Mouse (Mus musculus): Measurements from ENCODE around the gene Map2k7. TPM values are rescaled to one million over a fixed set of nuclear protein-coding genes. Genes with fewer than 3 reads are reported as not detected.
A peak's percentile ranks its signal among the peaks of the same experiment; 100 is the strongest.

The Map2k7 gene
- polyA plus RNA-seq, 1 experiment from 2014 or later: 29.8 TPM

GRCm38 (mm10) chr8:4229784-4230183 lies 8.8 kb upstream of the Map2k7 start:
- Histone ChIP-seq H3K9ac (no peak overlapping the region), H3K27ac (no peak overlapping the region), H3K36me3 (no peaks in the 10 kb centered on the region), H3K4me3 (no peak overlapping the region), H3K9me3 (no peaks in the 10 kb centered on the region), H3K4me2 (no peak overlapping the region), H3K4me1 (peaks cover 12% of the 10 kb centered on the region; the same call in 1 of the 2 replicates), H3K27me3 (peaks cover 32% of the 10 kb centered on the region)
- WGBS: 74% methylated on average over 5 of the region's 5 CpGs
- ATAC-seq (ENCODE audit: insufficient number of reproducible peaks, insufficient read depth, low FRiP score, low TSS enrichment, low read depth): no peak

- H3K4me1 ChIP-seq: peaks cover 12% of the 10 kb centered on the region; the same call in 1 of the 2 replicates
- 50% methylated on average over 10 of the region's 10 CpGs for WGBS
- H3K36me3 ChIP-seq: no peaks in the 10 kb centered on the region
- H3K27me3 ChIP-seq: peaks cover 30% of the 10 kb centered on the region
- no peak overlapping the region for H3K4me2 ChIP-seq
- no peak; the same call in 1 of the 2 replicates for ATAC-seq (ENCODE audit: insufficient number of reproducible peaks, insufficient read depth, low FRiP score, low TSS enrichment, low read depth)
- no peak overlapping the region for H3K4me3 ChIP-seq
- no peaks in the 10 kb centered on the region for H3K9me3 ChIP-seq
- H3K9ac ChIP-seq: no peak overlapping the region
- H3K27ac ChIP-seq: no peak overlapping the region
Measured at GRCm38 (mm10) chr8:4230612-4231351, 7.8 kb upstream of the Map2k7 start.

- ATAC-seq (ENCODE audit: insufficient number of reproducible peaks, insufficient read depth, low FRiP score, low TSS enrichment, low read depth): peak; percentile 18
- peak overlapping the region; percentile 79 for H3K4me3 ChIP-seq
- WGBS: 23% methylated on average over 15 of the region's 15 CpGs
Measured at GRCm38 (mm10) chr8:4237814-4238433, 616 bp upstream of the Map2k7 start.

GRCm38 (mm10) chr8:4239193-4239890 lies 802 bp downstream of the Map2k7 start:
- no peaks in the 10 kb centered on the region for H3K9me3 ChIP-seq
- no peaks in the 10 kb centered on the region for H3K27me3 ChIP-seq
- H3K27ac ChIP-seq: peak overlapping the region; percentile 97
- H3K9ac ChIP-seq: peak overlapping the region; percentile 85
- peaks cover 28% of the 10 kb centered on the region for H3K36me3 ChIP-seq
- peaks cover 25% of the 10 kb centered on the region for H3K4me1 ChIP-seq
- peak overlapping the region; percentile 79 for H3K4me3 ChIP-seq
- H3K4me2 ChIP-seq: peak overlapping the region; percentile 89
- WGBS: 13% methylated on average over 19 of the region's 19 CpGs
- ATAC-seq (ENCODE audit: insufficient number of reproducible peaks, insufficient read depth, low FRiP score, low TSS enrichment, low read depth): no peak

More at GRCm38 (mm10) chr8:4237814-4238433, 616 bp upstream of the Map2k7 start:
- peak overlapping the region; percentile 89 for H3K4me2 ChIP-seq
- H3K36me3 ChIP-seq: peaks cover 14% of the 10 kb centered on the region
- H3K4me1 ChIP-seq: peaks cover 25% of the 10 kb centered on the region
- H3K27me3 ChIP-seq: no peaks in the 10 kb centered on the region
- no peaks in the 10 kb centered on the region for H3K9me3 ChIP-seq
- H3K27ac ChIP-seq: peak overlapping the region; percentile 97
- H3K9ac ChIP-seq: peak overlapping the region; percentile 83

GRCm38 (mm10) chr8:4245061-4245460 lies 6.5 kb downstream of the Map2k7 start:
- H3K4me2 ChIP-seq: no peak overlapping the region
- peaks cover 25% of the 10 kb centered on the region for H3K4me1 ChIP-seq
- peaks cover 84% of the 10 kb centered on the region for H3K36me3 ChIP-seq
- ATAC-seq (ENCODE audit: insufficient number of reproducible peaks, insufficient read depth, low FRiP score, low TSS enrichment, low read depth): no peak
- H3K4me3 ChIP-seq: no peak overlapping the region
- H3K27ac ChIP-seq: no peak overlapping the region
- H3K9me3 ChIP-seq: no peaks in the 10 kb centered on the region
- H3K27me3 ChIP-seq: no peaks in the 10 kb centered on the region; the same call in 1 of the 2 replicates
- peak overlapping the region; percentile 11; the same call in 1 of the 2 replicates for H3K9ac ChIP-seq
- WGBS: 95% methylated on average over 5 of the region's 5 CpGs

- 92% methylated on average over 13 of the region's 13 CpGs for WGBS
Measured at GRCm38 (mm10) chr8:4245737-4246136, 7.2 kb downstream of the Map2k7 start.

GRCm38 (mm10) chr8:4247241-4247640 lies 8.7 kb downstream of the Map2k7 start:
- Histone ChIP-seq H3K27ac (no peak overlapping the region), H3K4me1 (peaks cover 22% of the 10 kb centered on the region), H3K27me3 (no peaks in the 10 kb centered on the region; the same call in 1 of the 2 replicates), H3K9me3 (no peaks in the 10 kb centered on the region), H3K9ac (no peak overlapping the region), H3K4me2 (no peak overlapping the region), H3K4me3 (no peak overlapping the region), H3K36me3 (peaks cover 80% of the 10 kb centered on the region)
- no peak for ATAC-seq (ENCODE audit: insufficient number of reproducible peaks, insufficient read depth, low FRiP score, low TSS enrichment, low read depth)
- 92% methylated on average over 8 of the region's 8 CpGs for WGBS

More at GRCm38 (mm10) chr8:4245737-4246136, 7.2 kb downstream of the Map2k7 start:
- no peak for ATAC-seq (ENCODE audit: insufficient number of reproducible peaks, insufficient read depth, low FRiP score, low TSS enrichment, low read depth)
- Histone ChIP-seq H3K4me3 (no peak overlapping the region), H3K27me3 (no peaks in the 10 kb centered on the region; the same call in 1 of the 2 replicates), H3K4me1 (peaks cover 23% of the 10 kb centered on the region), H3K9ac (no peak overlapping the region), H3K9me3 (no peaks in the 10 kb centered on the region), H3K36me3 (peaks cover 87% of the 10 kb centered on the region), H3K4me2 (no peak overlapping the region), H3K27ac (no peak overlapping the region)

- Histone ChIP-seq H3K27ac (no peak within 1 kb of the TSS; the same call in 1 of the 2 replicates), H3K4me2 (no peak within 1 kb of the TSS), H3K27me3 (no peaks in the 10 kb centered on the region; the same call in 1 of the 2 replicates), H3K4me3 (no peak within 1 kb of the TSS), H3K4me1 (peaks cover 26% of the 10 kb centered on the region), H3K9ac (peak within 1 kb of the TSS; percentile 55), H3K9me3 (no peaks in the 10 kb centered on the region), H3K36me3 (peaks cover 72% of the 10 kb centered on the region)
- 86% methylated on average over 15 of the region's 15 CpGs for WGBS
- no peak for ATAC-seq (ENCODE audit: insufficient number of reproducible peaks, insufficient read depth, low FRiP score, low TSS enrichment, low read depth)
Measured at GRCm38 (mm10) chr8:4247951-4248540, 9.5 kb downstream of the Map2k7 start, which contains the start of gene Tgfbr3l. TSS of gene Tgfbr3l (plus strand) at chr8:4248214.

- H3K4me1 ChIP-seq: peaks cover 34% of the 10 kb centered on the region
- WGBS: 23% methylated on average over 29 of the region's 29 CpGs
- H3K27ac ChIP-seq: no peak overlapping the region
- ATAC-seq (ENCODE audit: insufficient number of reproducible peaks, insufficient read depth, low FRiP score, low TSS enrichment, low read depth): no peak
- no peaks in the 10 kb centered on the region; the same call in 1 of the 2 replicates for H3K27me3 ChIP-seq
- H3K9ac ChIP-seq: peak overlapping the region; percentile 55
- peaks cover 61% of the 10 kb centered on the region for H3K36me3 ChIP-seq
- no peak overlapping the region for H3K4me2 ChIP-seq
- no peak overlapping the region for H3K4me3 ChIP-seq
- H3K9me3 ChIP-seq: no peaks in the 10 kb centered on the region
Measured at GRCm38 (mm10) chr8:4249213-4249612, 10.7 kb downstream of the Map2k7 start.

- 34% methylated on average over 26 of the region's 26 CpGs for WGBS
- no peak for ATAC-seq (ENCODE audit: insufficient number of reproducible peaks, insufficient read depth, low FRiP score, low TSS enrichment, low read depth)
- Histone ChIP-seq H3K9me3 (no peaks in the 10 kb centered on the region), H3K4me3 (no peak overlapping the region), H3K4me1 (peaks cover 37% of the 10 kb centered on the region), H3K36me3 (peaks cover 61% of the 10 kb centered on the region), H3K4me2 (no peak overlapping the region), H3K9ac (no peak overlapping the region), H3K27me3 (no peaks in the 10 kb centered on the region; the same call in 1 of the 2 replicates), H3K27ac (no peak overlapping the region)
Measured at GRCm38 (mm10) chr8:4250306-4250970, 11.9 kb downstream of the Map2k7 start.

Data from embryonic facial prominence, embryonic 13.5 days (tissue).